Mouse (Mus musculus): ENCODE results near the gene Dstyk.
"Not testable (repeated sequence)": the region's sequence is repeated elsewhere in the genome, so short reads cannot be mapped to it uniquely, and the experiment has no call there.

Gene Dstyk

DNA sequence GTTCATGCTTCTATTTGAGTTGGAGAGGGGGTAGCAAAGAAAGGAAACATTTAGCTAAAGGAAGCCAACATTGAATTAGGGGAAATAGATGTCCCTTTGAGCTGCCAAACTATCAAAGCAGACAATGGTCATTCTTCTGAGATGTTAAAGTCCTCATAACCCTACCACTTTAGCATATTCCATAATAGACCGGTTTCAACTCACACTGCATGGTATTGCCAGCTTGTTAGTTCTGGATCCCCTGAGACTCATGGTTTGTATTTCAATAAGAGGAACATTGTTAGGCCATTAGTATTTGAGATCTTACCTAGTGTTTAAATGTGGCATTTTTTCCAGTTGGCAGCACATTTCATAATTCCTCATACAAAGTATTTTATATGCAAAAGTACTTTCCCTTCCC is 19.6 kb downstream of the Dstyk start:
- no peak for DNase-seq (ENCODE audit: low read depth)

DNA sequence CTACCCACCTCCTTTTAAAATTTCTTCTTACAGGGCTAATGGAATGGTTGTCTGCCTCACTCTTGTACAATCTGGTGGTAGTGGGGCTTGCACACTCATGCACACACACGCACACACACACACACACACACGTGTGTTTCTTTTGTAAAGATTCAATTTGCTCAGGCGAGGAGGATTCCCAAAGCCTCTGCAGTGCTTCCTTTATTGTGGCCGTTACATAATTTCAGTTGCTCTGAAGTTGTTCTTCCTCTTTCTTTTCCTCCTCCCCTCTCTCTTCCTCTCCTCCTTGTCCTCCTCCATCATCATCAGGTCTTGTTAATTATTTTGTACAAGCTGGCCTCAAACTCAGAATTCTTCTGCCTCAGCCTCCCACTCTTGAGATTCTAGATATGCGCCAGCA is 20.0 kb downstream of the Dstyk start:
- DNase-seq (ENCODE audit: low read depth), result no peak

DNA sequence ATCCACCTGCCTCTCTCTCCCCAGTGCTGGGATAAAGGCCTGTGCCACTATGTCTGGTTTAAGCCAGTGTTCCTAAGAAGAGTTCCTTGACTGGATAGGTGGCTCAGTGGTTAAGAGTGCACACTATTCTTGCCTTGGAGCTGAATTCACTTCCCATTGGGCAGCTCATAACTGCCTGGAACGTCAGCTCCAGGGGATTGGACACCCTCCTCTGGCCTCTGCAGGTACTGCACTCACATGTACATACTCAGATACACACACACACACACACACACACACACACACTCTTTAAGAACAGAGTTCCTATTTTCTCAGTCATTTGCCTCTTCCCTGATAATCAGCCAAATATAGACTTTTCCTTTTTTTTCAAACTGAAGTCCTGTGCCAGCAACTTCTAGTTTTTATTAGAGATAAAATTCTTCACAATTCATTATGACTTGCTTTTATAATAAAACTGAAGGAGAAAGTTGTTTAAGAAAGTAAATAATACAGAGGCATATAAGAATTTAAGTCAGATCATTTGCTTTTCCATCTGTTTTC is 23.6 kb downstream of the Dstyk start:
- no peak for DNase-seq (ENCODE audit: low read depth)

DNA sequence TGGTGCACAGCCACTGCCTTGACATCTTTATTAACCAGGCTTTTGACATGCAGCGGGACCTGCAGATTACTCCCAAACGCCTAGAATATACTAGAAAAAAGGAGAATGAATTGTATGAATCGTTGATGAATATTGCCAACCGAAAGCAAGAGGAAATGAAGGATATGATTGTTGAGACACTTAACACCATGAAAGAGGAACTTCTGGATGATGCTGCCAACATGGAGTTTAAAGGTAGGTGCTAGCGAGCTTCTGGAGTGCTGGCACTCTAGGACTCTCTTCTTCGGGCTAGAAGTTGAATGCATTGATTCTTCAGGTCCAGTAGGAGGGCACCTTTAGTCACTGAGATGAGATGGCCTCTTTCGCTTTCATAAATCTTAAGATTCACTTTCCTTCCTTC is 32.4 kb downstream of the Dstyk start:
- no peak for DNase-seq (ENCODE audit: low read depth)

DNA sequence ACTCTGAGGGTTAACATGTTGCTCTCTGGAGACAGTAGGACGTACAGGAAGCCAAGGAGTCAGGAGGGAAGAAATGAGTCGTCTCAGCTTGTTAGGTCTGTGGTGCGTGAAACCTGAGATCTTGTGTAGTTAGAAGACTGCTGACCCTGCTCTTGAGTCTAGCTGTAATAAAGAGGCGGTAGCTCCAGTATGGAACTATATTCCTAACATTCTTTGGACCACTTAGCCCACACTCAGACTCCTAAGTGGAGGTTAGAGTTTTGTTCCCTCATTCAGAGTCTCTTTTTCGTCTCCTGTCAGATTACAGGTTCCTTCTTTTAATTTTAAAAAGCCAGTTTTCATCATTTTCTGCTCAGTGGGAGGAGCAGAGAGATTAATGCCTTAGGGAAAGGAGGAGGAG is 47.3 kb downstream of the Dstyk start:
- peak; percentile 29 for DNase-seq (ENCODE audit: low read depth)

DNA sequence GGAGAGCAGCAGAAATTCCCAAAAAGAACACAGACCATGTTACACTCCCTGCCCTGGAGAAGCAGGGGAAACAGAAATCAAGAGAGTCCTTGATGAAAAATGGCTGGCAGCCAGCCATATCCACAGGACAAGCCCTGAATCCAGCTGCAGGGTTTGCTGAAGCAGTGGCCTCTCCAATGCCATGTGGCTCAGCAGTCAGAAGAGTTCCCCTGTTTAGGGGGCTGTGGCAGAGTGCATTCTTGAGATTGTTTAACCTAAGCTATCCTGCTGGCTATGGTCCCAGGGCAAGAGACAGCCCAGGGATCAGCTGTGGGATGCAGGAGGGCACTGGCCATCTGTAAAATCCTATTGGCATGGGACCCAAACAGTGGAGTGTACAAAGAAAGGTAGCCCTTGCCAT is 51.6 kb downstream of the Dstyk start:
- no peak for DNase-seq (ENCODE audit: low read depth)

DNA sequence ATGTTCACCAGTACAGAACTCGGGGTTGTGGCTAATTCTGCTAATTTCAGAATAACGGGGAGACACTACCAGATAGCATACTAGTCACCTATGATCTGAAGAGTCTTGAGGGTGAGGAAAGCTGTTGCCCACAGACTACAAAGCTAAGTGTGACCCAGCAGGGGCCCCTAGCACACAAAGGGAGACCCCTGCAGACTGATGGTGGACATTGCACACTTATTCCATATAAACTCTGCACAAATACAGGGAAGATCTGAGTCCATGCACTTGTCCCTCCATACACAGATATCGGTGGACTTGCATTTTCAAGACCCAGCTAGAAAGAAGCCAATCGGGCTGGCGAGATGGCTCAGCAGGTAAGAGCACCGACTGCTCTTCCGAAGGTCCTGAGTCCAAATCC is 52.2 kb downstream of the Dstyk start:
- peak; percentile 21 for DNase-seq (ENCODE audit: low read depth)

DNA sequence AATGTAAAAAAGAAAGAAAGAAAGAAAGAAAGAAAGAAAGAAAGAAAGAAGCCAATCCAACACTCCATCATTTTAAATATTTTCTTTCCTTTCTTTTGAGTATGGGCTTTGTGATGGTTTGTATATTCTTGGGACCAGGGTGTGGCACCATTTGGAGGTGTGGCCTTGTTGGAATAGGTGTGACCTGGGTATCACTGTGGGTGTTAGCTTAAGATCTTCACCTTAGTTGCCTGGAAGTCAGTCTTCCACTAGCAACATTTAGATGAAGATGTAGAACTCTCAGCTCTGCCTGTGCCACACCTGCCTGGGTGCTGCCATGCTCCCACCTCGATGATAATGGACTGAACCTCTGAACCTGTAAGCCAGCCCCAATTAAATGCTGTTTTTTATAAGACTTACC is 52.7 kb downstream of the Dstyk start:
- DNase-seq (ENCODE audit: low read depth), result not testable (repeated sequence)

DNA sequence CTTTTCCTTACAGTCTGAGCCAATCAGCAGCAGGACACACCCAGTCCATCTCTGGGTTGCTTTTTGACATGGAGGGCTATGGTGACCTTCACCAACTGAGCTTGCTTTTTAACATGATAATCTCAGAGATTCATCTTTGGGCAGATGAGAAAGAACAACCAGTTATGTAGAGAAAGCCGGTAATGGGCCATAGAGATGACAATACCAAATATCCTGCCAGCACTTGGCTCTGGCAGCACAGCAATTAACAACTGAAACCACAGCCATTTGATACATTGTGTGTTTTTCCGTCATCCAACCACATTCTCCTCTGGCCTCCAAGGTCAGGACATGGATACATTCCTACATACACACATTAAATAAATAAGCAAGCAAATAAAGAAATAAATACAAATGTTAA is 53.7 kb downstream of the Dstyk start:
- no peak for DNase-seq (ENCODE audit: low read depth)

DNA sequence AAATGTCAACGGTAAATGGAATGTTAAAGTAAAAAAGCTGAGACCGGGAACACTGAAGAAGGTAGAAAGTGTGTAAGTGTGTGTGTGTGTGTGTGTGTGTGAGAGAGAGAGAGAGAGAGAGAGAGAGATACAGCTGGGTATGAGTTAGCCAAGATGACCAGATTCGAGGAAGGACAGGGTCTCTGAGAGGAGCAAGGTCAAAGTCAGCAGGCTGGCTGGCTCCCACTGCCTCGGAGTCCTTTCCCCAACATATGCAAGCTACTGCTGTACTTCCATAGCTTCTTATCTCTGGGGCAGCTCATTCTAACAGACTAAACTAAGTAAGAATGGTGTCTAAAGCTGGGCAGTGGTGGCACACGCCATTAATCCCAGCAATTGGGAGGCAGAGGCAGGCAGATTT is 54.1 kb downstream of the Dstyk start:
- no peak for DNase-seq (ENCODE audit: low read depth)

DNA sequence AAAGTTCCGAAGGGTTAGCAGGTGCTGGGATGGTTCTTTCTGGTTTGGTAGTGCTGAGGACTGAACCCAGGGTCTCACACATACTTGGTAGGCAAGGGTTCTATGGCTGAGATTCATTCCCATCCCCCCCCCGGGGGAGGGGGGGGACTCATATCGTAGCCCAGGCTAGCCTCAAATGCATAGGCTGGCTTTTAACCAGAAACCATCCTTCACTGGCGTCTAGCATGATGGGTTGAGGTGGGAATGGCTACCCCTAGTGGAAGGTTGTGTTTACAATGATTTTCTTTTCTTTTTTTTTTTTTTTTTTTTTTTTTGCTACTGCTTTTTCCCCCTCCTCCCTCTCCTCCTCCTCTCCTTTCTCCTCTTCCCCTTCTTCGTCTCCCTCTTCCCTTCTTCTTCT is 55.2 kb downstream of the Dstyk start:
- peak; percentile 56 for DNase-seq (ENCODE audit: low read depth)

DNA sequence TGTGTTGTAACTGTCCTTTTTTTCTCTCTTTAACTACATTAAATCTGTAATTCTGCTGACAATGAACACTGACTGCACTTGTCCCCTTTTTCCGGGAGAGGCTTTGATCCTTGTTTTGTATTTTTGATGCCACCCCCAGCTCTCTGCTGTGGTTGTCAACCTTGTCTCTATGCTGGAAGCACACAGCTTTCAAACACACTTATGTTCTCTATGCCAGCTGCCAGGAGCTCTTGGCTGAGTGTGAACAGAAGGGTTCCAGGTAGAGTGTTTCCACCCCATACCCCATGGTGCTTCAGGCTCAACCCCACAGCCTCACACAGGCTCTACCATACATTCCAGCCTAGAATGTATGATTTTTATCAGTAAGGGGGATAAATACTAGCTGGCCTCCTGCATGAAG is 57.1 kb downstream of the Dstyk start:
- no peak for DNase-seq (ENCODE audit: low read depth)

DNA sequence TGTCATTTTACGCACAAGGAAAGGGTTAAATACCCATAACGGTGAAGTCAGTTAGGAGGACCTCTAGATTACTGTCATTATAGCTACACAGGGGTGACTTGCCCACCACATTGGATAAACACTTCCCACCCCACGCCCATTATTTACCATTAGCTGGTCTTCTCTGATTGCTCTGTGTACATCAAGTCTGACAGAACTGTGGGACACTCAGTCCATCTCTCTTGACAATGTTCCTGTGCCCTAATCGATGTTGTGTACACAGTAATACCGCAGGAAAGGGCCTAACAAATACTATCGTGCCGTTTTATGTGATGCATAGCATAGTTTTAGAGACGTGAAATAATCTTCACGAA is 59.2 kb downstream of the Dstyk start:
- no peak for DNase-seq (ENCODE audit: low read depth)

DNA sequence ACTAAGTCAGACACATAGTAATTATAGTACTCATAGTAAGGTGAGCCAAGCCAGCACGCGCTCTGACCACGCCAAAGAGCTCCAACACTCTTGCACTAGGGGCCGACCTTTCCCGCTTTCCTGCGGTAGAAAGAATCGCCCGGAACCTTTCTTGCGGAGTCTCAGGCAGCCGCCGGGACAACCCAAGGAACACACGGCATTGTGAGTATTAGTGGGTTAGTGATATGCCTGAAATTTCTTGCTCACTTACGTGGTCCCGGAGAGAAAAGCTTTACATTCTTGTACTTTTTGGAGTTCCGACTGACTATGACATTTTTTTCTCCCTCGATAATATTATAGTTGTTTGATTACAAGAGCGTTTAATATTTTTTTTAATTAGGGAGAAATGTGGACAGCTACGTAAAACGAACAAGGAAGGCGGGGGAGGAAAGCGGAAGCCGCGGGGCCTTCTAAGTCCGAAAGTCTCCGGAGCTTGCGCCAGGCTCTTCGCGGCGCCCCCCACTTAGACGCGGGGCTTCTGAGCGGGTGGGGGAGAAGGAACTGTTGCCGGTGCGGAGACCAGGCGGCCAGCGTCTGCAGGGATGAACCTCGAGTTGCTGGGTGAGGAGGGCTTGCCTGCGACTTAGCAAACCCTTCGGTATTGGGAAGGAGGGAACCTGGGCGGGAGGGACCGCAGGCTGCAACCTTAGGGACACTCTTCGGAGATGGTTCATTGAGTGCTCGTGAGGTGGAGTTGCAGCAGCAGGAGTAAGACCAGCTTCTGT is 59.8 kb downstream of the Dstyk start, which contains the start of gene Rbbp5:
Gene Rbbp5 (plus strand): TSS at position 438 of the 764 bp plus-strand sequence.
- DNase-seq (ENCODE audit: low read depth), result peak; percentile 95

DNA sequence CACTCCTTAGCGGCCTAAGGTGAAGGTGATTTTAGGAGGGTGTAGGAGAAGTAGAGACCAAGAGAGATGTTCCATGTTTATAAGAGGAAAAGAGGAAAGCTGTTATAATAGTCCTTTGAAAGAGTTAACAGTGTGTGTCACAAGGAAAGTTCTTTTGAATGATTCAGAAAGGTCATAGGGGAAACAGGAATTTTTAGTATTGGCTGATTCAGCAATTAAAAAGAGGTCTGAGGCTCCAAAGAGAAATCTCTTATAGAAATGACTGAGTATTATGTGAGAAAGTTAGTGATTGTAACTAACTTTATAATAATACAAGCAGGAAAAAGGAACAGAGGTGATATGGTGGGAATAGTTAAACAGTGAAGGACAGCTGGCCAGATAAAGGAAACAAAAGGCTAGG is 62.1 kb downstream of the Dstyk start:
- no peak for DNase-seq (ENCODE audit: low read depth)

DNA sequence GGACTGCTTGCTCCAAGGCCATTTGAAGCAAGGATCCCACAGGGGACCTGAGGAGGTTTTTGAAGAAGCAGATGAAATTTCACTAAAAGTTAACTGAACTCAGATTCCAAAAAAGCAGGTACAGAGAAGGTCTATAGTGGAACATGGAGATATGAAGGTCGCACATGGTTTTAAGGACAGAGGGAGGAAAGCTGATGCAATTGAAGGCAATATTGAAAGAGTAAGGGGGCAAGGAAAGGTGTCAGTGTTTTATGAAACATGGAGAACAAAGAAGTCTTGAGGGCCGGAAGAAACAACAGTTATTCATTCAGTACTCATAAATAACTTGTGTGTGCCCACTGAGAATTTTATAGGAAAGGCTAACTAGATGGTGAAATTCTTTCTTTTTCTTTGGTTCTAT is 64.3 kb downstream of the Dstyk start:
- DNase-seq (ENCODE audit: low read depth), result peak; percentile 17

DNA sequence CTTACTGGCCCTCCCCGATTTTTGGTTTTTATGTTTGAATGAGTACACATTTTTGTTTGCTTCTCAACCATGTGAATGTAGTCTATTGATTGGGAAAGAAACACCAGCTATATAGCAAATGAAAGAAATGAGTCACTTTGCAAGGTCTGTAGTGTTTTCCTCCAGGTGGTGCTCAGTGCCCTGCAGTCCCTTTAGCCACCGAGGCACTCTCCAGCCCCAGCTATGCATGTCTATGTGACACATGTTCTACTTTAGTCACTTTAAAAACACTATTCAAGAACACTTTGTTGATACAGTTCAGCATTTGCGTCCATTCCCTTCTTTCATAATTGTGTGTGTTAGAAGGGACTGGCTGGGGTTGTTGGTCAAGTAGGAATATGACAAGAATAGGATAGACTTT is 65.9 kb downstream of the Dstyk start:
- DNase-seq (ENCODE audit: low read depth), result no peak

DNA sequence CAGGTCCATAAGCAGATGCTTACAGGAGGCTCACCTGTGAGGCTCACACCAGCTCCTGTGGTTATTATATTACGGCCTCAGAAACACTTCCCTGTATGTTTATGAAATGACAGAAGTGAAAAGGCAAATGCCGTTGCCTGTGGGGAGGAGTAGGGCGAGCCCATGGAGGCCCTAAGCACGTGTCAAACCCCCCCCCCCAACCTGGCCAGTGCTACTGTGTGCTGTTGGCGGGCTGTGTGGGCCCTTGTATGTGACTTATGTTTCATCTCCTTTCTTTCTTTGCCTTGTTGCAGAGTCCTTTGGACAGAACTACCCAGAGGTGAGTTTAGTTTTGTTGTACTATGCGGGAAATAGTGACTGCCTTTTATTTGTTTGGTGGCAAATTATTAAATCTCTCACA is 66.4 kb downstream of the Dstyk start:
- DNase-seq (ENCODE audit: low read depth), result no peak

DNA sequence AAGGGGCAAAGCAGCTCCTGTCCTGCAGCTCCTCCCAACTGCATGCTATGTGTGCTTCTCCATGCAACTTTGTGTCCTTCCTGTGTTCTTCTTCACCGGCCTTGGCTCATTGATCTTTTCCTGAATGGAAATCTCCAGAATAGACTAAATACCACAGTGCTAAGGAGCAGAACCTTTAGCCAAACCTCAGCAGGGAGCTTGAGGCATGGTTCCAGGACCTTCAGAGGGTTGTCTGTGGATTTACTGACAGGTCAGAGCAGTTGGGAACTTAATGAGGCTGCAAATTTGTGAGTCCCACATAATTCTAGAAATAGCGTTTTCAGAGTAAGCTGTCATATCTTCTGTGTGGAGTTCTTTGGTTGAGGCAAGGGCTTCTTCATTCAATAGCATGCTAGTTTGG is 83.2 kb downstream of the Dstyk start:
- no peak for DNase-seq (ENCODE audit: low read depth)

DNA sequence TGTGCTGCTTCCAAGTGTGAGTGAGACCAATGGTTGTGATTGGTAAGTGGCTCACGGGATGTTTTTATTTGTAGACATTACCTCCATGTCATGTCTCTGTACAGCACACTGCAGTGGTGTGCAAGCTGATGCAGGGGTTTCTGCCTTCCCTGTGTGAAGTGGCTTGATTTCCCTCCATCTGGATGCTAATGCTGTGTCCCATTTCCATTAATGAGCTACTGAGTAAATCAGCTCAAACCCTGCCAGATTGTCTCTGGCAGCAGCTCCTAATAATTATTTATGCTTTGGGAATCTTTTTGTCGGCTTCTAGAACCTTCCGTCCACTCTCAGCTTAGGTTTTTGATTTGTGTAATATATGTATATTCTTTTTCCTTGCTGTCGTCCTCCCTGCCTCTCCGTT is 87.8 kb downstream of the Dstyk start:
- DNase-seq (ENCODE audit: low read depth), result no peak

DNA sequence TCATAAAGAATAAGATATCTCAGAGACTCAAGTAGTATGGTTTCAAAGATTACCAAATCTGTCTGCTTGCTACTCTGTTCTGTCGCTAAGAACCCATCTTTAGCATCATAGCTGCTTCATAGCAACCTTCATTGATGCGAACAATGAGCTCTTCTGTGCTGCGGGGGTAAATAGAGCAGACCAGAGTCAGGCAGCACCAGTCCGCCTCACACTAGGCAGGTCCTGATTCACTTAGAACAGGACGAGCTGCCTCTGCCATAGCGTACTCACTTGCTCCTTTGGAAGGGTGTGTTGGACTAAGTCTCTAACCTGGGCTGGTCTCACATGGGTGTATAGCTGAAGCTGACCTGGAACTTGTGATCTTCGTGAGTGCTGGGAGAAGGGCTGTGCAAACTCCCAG is 88.7 kb downstream of the Dstyk start, which contains the start of gene Tmem81:
Gene Tmem81 (plus strand): TSS at position 173 of the 400 bp plus-strand sequence.
- no peak for DNase-seq (ENCODE audit: low read depth)

DNA sequence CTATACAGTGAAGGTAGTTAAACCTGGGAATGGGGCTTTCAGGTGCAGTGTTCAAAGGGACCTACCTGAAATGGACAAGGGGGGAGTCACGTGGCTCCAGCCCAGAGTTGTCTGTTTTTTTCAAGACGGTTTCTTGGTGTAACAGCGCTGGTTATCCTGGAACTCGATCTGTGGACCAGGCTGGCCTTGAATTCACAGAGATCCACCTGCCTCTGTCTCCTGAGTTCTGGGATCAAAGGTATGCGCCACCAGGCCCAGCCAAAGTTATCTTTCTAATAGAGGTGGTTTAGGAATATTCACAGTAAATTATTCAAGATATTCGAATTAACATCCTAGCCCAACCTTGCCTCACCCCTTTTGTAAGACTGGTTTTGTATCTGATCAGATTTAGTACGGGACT is 89.3 kb downstream of the Dstyk start:
- DNase-seq (ENCODE audit: low read depth), result no peak

DNA sequence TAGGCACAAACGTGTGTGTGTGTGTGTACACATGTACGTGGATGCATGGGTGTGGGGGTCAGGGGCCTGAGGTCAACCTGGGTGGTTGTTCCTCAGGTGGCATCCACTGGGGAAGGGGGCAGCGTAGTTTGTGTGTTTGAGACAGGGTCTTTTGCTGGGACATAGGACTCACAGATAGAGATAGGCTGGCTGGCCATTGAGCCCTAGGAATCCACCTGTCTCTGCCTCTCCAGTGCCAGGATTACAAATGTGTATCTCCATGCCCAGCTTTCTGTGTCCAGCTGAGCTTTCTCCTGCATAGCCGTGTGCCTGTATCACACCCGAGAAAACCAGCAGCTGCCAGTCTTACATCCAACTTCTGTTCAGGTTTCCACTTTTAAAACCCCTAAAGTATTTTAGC is 92.4 kb downstream of the Dstyk start:
- no peak for DNase-seq (ENCODE audit: low read depth)

DNA sequence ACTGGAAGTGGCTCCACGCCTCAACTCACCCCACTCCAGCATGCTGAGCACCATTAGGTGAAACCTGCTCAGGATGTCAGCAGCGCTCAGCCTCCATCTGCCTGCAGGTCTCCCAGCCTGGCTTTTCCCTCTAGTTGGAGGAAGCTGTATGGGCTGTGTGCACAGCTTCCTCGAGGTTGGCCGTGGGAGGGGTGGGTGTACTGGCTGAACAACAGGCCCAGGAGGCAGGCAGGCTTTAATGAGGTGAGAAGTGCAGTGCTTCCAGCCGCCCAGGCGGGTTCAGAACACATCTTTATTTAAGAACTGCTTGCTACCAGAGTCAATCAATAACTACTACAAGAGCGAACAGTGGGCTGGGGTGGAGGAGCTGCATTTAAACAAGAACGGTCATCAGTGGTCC is 94.2 kb downstream of the Dstyk start:
- no peak for DNase-seq (ENCODE audit: low read depth)

Data from 416B (cell line).